Mouse (Mus musculus): Measurements from ENCODE around the gene Amigo3.

DNA sequence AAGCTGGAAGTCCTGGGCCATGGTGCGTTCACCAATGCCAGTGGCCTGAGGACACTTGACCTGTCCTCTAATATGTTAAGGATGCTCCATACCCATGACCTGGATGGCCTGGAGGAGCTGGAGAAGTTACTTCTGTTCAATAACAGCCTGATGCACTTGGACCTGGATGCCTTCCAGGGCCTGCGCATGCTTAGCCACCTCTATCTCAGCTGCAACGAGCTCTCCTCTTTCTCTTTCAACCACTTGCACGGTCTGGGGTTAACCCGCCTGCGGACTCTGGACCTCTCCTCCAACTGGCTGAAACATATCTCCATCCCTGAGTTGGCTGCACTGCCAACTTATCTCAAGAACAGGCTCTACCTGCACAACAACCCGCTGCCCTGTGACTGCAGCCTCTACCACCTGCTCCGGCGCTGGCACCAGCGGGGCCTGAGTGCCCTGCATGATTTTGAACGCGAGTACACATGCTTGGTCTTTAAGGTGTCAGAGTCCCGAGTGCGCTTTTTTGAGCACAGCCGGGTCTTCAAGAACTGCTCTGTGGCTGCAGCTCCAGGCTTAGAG is 786 bp downstream of the Amigo3 start:
- TF ChIP-seq GATA1 (IDR thresholded peaks at IDR 0.05; ENCODE audit: borderline replicate concordance, low read length) (no peak), FLI1 (IDR thresholded peaks at IDR 0.05; ENCODE audit: low read length) (no peak)

All from megakaryocyte, embryonic 14.5 days (primary cell).